Mouse (Mus musculus): ENCODE results near the gene Prr19.
"Not testable (repeated sequence)": the region's sequence is repeated elsewhere in the genome, so short reads cannot be mapped to it uniquely, and the experiment has no call there.

Prr19 gene

DNA sequence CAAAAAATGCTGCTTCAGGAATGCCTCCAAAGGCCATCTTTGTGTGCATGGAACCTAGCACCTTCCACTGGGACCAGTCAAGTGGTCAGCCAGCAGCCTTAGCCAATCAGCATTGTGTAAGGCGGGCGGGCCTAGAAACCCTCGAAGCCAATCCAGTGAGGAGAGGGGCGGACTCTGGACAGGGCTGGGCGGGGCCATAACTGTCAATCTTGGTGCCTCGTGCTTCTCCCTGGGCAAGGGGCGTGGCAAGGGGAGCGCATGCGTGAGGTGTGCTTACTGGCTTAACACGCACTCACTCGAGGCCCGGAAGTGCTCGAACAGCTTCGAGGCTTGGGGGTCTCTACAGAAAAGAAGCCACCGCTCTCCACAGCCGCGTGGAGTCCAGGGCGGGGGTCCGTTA lies at the start of gene Prr19:
TSS of gene Prr19 (plus strand) at position 349 of the 400 bp plus-strand sequence.
- DNase-seq (ENCODE audit: low read depth), result peak; percentile 41

DNA sequence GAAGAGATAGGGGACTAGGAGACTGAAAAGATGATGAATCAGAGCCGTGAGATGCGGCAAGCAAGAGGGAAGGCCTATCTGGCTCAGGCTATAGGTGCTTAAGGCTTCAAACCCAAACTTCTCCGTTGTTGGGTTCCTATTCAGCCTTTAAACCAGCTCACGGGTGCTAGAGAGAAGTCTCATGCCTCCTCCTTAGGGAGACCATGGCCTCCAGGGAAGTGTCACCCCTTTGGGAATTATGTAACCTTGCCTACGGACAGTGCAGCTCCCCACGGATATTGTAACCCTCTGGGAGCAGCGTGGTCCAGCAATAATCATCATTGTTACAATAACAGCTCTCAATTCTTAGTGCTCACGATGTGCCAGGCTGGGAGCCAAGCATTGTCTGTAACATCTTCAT lies 49.4 kb upstream of the Prr19 start:
- no peak for DNase-seq (ENCODE audit: low read depth)

DNA sequence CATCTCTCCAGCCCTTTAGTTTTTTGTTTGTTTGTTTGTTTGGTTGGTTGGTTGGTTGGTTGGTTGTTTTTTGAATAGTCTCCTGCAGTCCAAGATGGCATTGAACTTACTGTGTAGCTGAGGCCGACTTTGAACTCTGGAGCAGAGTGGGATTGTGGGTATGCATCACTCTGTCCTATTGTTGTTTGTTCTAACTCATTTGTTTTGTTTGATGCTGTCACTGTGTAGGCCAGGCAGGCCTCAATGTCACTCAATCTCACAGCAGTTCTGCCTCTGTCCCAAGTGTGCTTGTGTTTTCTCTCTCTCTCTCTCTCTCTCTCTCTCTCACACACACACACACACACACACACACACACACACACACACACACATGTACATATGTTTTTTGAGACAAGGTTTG lies 39.3 kb upstream of the Prr19 start:
- no peak for DNase-seq (ENCODE audit: low read depth)

DNA sequence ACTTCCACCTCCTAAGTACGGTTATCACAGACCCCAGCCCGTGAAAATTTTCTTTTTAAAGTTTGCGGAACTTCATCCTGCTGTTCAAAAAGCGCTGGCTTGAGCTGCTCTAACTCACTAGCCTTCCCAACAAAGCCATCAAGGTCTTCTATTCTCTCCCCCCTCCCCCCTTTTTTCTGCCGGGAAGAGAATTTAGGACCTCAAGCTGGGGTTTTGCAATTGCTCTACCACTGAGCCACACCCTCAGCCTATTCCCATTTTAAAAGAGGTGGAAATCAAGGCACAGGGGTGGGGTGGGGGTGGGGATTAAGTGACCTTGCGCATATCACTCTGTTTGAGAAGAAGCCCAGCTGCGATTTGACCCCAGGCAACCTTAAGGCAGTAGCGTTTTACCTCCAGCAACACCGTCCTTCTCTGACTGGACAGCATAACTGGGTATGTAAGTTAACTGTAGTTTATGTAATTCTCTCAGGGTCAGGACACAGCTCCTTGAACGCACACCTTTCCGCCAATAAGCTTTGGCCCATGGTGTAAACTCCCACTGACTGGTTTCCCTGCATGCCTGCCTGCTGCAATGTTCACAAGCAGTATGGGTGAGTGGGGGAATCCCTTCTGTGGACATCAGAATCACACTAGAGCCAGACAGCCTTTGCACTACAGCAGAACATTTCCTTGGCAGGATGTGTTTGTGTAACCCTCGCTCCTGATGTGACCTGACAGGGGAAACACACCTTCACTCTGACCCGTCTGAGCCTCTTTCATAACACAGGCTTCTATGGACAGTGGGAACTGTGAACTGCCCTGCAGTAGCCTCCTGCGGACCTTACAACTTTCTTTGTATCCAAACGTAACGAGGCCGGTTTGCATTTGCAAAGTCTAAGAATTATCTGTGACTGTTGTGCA lies 37.0 kb upstream of the Prr19 start:
- no peak for DNase-seq (ENCODE audit: low read depth)

DNA sequence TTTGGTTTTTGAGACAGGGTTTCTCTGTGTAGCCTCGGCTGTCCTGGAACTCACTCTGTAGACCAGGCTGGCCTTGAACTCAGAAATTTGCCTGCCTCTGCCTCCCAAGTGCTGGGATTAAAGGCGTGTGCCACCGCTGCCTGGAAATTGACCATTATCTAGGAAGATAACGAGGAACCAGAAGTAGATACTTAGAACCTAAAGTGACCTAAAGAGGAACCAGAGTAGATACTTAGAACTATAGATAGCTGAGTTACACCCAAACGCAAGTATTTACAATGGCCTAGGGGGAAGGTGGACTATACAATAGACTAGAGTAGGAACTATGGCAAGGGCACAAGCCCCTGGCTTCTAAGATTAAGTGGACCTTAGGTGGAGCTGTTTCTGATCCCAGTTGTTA lies 35.5 kb upstream of the Prr19 start:
- DNase-seq (ENCODE audit: low read depth), result not testable (repeated sequence)

DNA sequence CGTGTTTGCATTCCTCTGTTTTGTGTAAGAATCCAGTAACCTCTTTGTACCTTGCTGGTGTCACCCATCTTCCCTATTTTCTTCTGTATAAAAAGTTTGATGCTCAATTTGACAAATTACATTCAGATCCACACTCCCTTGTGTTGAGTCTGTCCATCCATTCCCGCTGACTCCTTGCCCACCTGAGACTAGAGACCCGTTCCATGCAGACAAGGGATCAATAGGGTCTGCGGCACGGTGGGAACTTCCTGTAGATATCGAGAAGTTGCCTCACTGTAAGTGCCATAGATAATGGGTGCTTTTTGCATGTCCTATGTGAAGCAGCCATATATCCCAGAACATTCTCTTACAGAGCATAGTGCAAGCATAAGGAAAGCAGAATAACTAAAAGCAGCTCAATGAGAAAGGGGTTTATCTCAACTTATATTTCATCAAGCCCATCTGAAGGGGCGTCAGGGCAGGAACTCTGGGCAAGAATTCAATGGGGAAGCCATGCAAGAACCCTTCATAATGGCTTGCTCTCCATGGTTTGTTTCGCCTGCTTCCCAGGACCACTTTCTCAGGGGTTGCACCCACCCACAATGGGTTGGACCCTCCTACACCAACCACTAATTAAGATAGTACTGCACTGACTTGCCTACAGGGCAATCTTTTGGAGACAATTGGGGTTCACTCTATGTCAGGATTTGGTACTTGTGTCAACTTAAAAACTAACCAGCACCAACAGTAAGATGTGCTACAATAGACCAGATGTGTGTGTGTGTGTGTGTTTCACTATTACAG lies 34.8 kb upstream of the Prr19 start:
- no peak for DNase-seq (ENCODE audit: low read depth)

DNA sequence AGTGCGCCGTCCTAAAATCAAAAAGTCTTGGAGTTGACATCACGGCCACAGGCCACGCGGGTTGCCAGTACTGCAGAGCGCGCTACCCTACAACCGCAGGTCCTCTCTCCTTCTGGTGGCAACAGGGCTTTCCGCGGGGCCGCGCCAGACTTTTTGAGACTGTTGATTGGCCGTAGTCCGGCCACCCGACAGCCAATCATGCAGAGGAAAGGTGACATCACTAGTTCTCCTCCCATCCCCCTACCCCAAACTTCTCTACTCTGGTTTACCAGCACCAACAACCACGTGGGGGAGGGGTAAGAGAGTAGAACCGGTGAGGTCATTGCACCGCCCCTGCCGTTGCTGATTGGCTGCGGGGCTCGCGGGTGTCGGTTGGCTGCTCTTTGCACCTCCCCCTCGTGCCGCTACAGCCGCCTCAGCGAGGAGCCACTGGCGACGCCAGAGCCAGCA lies 33.9 kb upstream of the Prr19 start, which contains the start of gene Cic:
TSS of gene Cic (plus strand) at position 404 of the 450 bp plus-strand sequence.
- peak; percentile 99 for DNase-seq (ENCODE audit: low read depth)

DNA sequence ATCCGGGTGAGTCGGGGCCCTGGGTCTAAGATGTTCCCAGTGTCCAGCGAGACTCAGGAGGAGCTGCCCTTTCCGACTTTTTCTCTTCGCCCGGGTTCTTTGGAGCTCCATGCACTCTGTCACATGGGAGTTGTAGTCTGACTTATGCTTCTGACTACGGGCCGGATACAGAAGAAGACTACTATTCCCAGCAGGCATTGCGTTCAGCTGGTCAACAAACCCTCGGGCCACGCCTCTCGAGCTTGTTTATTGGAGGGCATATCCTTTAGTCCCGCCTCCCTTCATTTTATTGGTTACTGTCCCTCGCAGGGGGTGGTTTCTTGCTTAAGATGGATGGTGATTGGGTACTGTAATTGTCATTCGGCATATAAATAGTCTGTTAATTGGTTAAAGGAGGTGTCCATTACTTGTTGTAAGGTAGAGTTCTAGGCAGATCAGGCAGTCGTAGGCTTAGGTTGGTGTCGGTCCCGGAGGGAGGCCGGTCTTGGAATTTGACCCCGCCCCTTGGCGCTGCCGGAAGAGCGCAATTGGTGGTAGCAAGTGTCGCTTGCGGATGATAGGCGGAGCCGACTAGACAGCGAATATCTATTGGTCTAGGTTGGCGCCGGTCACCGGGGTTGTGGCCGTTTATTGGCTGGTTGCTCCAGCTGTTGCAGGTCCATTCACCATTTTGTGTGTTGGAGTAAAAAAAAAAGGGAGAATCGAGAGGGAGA lies 33.3 kb upstream of the Prr19 start:
- peak; percentile 100 for DNase-seq (ENCODE audit: low read depth)

DNA sequence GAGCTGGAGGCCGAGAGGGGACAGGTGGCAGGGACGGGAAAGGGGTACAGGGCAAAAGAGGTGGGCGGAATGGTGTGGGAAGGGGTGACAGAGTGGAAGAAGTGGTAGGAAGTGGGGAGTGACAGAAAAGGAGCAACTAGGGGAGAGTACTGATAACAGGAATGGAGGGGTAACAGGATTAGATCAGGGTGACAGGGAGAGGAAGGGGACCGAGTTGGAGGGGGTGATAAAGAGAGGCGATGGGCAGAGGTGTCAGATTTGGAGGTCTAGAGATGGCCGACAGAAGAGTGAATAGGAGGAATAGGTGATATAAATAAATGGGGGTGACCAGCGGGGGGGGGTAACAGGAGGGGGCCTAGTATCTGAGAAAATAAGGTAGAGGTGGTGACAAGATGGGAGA lies 32.6 kb upstream of the Prr19 start:
- no peak for DNase-seq (ENCODE audit: low read depth)

DNA sequence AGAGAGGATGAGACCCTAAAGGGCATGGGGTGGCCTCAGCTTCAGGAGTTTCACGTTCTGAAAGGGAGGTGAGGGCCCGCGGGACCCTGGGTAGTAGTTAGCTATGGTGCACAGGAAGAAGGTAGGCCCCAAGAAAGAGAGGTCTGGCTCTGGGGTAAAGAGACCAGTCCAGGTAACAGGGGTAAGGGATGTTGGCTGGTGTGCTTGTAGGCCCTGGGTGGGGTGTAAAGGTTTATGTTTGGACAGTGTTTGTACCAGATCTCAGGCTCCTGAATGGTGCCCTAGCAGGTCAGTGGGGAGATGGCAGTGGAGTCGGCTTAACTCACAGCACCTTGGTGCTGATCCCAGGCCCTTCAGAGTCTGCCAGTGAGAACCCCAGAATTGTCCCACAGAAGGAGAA lies 32.2 kb upstream of the Prr19 start:
- DNase-seq (ENCODE audit: low read depth), result no peak

DNA sequence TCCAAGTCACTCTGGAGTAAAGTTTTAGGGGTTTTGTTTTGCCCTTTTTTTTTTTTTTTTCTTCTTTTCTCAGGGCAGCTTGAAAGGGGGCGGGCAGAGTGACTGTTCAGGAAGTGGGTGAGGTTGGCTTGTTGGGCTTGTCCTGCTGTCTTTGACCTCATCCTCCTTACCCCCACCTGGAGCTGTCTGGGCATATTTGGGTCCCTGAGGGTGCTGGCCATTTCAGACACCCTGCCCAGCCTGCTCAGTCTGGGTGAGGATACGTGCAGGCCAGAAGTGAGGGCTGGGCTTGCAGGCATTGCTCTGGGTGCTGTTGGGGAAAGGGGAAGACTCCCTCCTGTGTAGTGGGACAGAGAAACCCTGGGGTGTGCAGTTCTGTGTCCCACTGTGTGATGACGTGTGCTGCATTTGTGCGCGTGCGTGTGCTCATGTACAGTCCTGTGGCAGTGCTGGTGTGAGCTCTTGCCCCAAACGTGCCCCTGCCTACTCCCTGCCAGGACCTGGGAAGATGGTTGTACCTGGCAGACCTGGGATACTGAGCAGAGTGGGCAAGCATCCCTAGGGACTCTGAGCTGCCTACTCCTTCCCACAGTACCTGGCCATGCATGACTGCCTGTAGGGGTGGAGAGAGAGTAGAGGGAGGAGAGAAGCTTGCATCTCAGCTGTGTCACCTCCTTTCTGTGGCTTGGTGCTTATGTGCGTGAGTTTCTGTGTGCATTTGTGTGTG lies 31.5 kb upstream of the Prr19 start:
- no peak for DNase-seq (ENCODE audit: low read depth)

DNA sequence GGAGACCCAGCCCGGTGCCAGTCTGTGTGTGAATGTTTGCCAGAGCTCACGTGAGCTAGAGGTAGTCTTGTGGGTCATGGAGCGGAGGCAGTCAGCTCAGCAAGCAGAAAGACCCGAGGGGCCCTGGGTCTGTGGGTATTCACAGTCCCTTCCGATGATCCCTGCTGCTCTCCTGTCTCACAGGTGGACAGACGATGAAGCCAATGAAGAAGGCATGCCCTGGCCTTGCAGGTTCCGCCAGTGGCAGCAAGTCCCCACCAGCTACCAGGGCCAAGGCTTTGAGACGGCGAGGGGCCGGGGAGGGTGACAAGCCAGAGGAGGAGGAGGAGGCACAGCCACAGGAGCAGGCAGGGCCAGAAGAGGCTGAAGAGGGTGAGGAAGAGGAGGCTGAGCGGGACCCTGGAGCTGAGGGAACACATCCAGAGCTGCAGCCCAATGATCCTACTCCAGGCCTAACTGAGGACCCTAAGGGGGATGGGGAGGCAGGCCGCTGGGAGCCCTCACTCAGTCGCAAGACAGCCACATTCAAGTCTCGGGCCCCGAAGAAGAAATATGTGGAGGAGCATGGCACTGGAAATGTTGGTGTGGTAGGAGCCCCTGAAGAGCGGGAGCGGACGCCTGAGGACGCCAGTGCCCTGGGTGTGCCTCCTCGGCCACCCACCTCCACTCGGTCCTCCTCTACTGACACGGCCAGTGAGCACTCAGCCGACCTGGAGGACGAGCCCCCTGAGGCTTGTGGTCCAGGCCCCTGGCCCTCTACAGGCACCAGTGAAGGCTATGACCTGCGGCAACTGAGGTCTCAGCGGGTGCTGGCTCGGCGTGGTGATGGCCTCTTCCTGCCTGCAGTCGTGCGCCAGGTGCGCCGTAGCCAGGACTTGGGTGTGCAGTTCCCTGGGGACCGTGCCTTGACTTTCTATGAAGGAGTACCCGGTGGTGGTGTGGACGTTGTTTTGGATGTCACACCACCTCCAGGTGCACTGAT lies 30.3 kb upstream of the Prr19 start:
- DNase-seq (ENCODE audit: low read depth), result no peak

DNA sequence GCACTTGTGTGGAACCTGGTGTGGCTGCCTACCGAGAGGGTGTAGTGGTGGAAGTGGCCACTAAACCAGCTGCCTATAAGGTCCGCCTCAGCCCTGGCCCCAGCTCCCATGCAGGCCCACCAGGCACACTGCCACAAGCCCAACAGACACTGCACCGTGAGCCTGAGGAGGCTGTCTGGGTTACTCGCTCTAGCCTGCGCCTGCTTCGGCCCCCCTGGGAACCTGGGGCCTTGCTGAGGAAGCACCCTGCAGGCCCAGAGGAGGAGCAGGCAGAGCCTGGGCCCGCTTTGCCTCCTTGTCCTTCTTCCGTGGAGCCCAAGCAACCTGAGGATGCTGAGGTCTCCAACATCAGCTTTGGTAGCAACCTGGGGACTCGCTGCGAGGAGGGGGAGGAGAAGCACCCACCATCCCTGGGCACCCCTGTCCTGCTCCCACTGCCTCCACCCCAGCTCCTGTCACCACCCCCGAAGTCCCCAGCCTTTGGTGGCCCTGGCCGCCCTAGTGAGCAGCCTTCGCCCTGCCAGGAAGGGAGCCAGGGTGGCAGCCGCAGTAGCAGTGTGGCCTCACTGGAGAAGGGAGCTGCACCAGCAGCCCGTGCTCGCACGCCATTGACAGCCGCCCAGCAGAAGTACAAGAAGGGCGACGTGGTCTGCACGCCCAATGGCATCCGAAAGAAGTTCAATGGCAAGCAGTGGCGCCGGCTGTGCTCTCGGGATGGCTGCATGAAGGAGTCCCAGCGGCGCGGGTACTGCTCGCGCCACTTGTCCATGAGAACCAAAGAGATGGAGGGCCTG lies 29.4 kb upstream of the Prr19 start:
- DNase-seq (ENCODE audit: low read depth), result no peak

DNA sequence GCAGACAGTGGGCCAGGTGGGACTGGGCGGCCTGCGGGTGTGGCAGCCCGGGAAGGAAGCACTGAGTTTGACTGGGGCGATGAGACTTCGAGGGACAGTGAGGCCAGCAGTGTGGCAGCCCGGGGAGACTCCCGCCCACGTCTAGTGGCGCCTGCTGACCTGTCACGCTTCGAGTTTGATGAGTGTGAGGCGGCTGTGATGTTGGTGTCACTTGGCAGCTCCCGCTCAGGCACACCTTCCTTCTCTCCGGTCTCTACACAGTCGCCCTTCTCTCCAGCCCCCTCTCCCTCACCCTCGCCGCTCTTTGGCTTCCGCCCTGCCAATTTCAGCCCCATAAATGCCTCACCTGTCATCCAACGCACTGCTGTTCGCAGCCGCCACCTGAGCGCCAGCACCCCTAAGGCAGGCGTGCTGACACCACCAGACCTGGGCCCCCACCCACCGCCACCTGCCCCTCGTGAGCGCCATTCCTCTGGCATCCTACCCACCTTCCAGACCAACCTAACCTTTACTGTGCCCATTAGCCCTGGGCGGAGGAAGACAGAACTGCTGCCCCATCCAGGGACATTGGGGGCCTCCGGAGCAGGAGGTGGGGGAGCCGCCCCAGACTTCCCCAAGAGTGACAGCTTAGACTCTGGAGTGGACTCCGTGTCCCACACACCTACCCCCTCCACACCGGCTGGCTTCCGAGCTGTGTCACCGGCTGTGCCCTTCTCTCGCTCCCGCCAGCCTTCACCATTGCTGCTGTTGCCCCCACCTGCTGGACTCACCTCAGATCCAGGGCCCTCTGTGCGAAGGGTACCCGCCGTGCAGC lies 28.6 kb upstream of the Prr19 start:
- DNase-seq (ENCODE audit: low read depth), result no peak

DNA sequence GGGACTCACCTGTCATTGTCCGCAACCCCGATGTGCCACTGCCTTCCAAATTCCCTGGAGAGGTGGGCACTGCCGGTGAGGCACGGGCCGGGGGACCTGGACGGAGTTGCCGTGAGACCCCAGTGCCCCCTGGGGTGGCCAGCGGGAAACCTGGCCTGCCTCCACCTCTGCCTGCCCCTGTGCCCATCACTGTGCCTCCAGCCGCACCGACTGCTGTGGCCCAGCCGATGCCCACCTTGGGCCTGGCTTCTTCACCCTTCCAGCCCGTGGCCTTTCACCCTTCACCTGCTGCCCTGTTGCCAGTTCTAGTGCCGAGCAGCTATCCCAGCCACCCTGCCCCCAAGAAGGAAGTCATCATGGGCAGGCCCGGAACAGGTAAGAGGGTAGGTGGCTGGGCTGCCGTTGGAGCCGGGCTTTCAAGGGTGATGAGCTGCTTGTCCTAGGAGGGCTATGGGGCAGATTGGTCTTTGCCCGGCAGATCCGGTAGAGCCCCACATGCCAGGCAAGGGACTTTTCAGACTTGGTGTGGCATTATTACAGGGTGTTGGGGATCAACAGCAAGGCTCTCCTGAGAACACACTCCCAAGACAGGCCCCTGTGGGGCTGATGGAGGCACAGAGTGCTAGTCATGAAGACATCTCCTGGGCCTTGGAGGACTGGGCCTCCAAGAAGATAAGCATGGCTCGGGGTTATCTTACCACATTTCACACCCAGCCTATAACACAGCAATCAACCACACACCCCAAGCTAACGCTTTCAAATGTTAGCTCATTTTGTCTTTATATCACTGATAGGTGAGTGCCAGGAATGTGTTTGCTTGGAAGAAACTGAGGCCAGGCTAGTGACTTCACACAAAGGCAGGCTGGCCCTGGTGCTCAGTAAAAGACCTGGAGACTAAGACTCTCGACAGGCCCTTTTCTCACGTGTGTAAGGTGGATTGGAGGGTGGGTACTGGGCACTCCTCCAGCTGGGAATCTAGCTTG lies 27.7 kb upstream of the Prr19 start:
- DNase-seq (ENCODE audit: low read depth), result no peak

DNA sequence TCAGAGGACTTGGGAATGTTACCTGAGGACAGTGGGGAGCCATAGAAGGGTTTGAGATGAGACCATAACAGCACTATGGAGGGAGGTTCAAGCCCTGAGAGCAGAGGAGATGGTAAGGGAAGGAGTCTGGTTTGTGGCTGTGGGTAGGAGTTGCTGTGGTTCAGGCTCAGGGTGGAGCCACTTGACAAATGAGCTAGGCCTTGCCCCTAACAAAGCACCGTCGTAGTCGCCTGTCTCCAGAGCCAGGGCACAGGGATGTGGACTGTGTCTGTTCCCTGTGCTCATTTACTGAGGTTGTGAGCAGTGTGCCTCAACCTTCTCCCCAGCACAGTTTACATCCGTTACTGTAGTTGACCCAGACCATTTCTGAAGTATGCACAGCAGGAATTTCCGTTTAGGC lies 26.6 kb upstream of the Prr19 start:
- DNase-seq (ENCODE audit: low read depth), result no peak

DNA sequence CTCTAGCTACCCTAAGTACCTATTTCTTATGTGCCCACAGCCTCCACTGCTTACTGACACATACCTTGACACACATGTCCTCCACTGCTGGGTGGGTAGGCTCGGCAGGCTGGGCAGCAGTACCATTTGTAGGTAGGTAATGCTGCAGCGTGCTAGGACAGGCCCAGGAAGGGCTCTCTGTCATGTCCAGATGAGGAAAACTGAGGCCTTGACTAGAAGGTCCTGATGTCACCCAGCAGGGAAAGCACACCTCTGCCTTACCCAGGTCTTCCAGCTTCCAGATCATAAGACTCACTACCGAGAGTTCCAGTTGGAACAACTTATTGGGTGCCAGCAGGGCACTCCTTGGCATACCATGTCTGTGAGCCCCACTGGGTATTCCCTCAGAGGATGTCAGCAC lies 26.2 kb upstream of the Prr19 start:
- no peak for DNase-seq (ENCODE audit: low read depth)
